11 mouse cellular contexts compared by ENCODE assay signal in genomic region chr3:95129226-95129651, GRCm38 (mm10). TPM values are rescaled to one million over a fixed set of nuclear protein-coding genes. Genes with fewer than 3 reads are reported as not detected.
DNase-seq lines count a peak whose midpoint lies in the region; ATAC-seq lines count a peak whose summit lies in the region.
"Had no signal": no experiment of that assay in that cellular context is flagged by ENCODE, and none has a peak within 500 bp of the region (broad histone marks: within the 10 kb centered on the region; RNA-seq: fewer than 3 reads in every experiment).

No protein-coding gene starts in this region.

- H3K9ac ChIP-seq in heart, embryonic 12.5 days: no peak overlapping the region

- H3K4me3 ChIP-seq in heart, embryonic 12.5 days: no peak overlapping the region

- no peaks in the 10 kb centered on the region for H3K27me3 ChIP-seq in heart, embryonic 12.5 days (replicated peaks)

- no peak overlapping the region for H3K27ac ChIP-seq in heart, embryonic 12.5 days (ENCODE audit: poor library complexity, severe bottlenecking)

- peak; percentile 96 for DNase-seq in heart, adult 11 months
- DNase-seq in cerebellum, postnatal 14 days: peak; percentile 74 to 82
- DNase-seq in heart, postnatal 4 days: peak; percentile 66
- peak; percentile 44 to 67 for DNase-seq in kidney, postnatal 4 days
- DNase-seq in frontal cortex, postnatal 10 days (ENCODE audit: low spot score in 2 of 2): no peak
- no peak for DNase-seq in spleen, adult 18-20 months
- no peak for DNase-seq in thymus, postnatal 10 days (ENCODE audit: low spot score in 2 of 2)
- DNase-seq: adrenal gland, adult 8-10 months had no signal

- peaks cover 18% of the 10 kb centered on the region for H3K4me1 ChIP-seq in heart, embryonic 12.5 days (replicated peaks)

- ATAC-seq in heart, embryonic 12.5 days (ENCODE audit: insufficient number of reproducible peaks, low FRiP score): no peak
- ATAC-seq: lung, postnatal 0 days had no signal

- 63% methylated on average over 6 of the region's 6 CpGs for WGBS in heart, embryonic 12.5 days

- no peaks in the 10 kb centered on the region for H3K9me3 ChIP-seq in heart, embryonic 12.5 days (replicated peaks)

- no peak overlapping the region for H3K4me2 ChIP-seq in heart, embryonic 12.5 days

- H3K36me3 ChIP-seq in heart, embryonic 12.5 days: peaks cover 30% of the 10 kb centered on the region

RNA-seq across cellular contexts. Expression of gene Scnm1, which starts 4.6 kb away (rescaled TPM):
- polyA plus RNA-seq in heart, embryonic 12.5 days (2016; fragmentation: Nextera tagmentation; extraction: Ambion mirVana): 48.6 and 52.7 TPM in 2 replicates
- total RNA-seq in heart, postnatal 4 days (2021): 10 to 100 TPM; 33.9 to 34.2 TPM

RNA-seq across cellular contexts. Expression of gene Lysmd1, which starts 4.6 kb away (rescaled TPM):
- polyA plus RNA-seq in heart, embryonic 12.5 days (2016; fragmentation: Nextera tagmentation; extraction: Ambion mirVana): 8.1 and 9.1 TPM in 2 replicates
- total RNA-seq in heart, postnatal 4 days (2021): 1 to 10 TPM; 5.3 to 6.0 TPM

RNA-seq across cellular contexts. Expression of gene Tmod4, which starts 5.0 kb away (rescaled TPM):
- 0.59 and 0.69 TPM in 2 replicates for polyA plus RNA-seq in heart, embryonic 12.5 days (2016; fragmentation: Nextera tagmentation; extraction: Ambion mirVana)
- total RNA-seq in heart, postnatal 4 days (2021): 1 to 10 TPM; 3.2 to 3.4 TPM
- total RNA-seq: common myeloid progenitor, adult 5-6 weeks had no signal

RNA-seq across cellular contexts. Expression of gene Tnfaip8l2, which starts 12.9 kb away (rescaled TPM):
- polyA plus RNA-seq in heart, embryonic 12.5 days (2016; fragmentation: Nextera tagmentation; extraction: Ambion mirVana): 0.62 and 0.91 TPM in 2 replicates
- total RNA-seq in heart, postnatal 4 days (2021): 1 to 10 TPM in 1 of 2 experiments, under 1 TPM in 1; 0.54 to 1.2 TPM

RNA-seq across cellular contexts. Expression of gene Vps72, which starts 18.4 kb away (rescaled TPM):
- 96.7 and 103 TPM in 2 replicates for polyA plus RNA-seq in heart, embryonic 12.5 days (2016; fragmentation: Nextera tagmentation; extraction: Ambion mirVana)
- total RNA-seq in heart, postnatal 4 days (2021): 10 to 100 TPM; 48.4 to 51.8 TPM

Comparison
In these comparisons a context has a peak if more than half of its experiments do, and no peak if none do; other contexts are left out.
1. DNase-seq: peak in heart, adult 11 months (single experiment), cerebellum, postnatal 14 days (2 of 2), heart, postnatal 4 days (single experiment) and kidney, postnatal 4 days (2 of 2); none in frontal cortex, postnatal 10 days (0 of 2), spleen, adult 18-20 months (0 of 2) and thymus, postnatal 10 days (0 of 2).